9 mouse cellular contexts compared by ENCODE assay signal in genomic region chr2:167959384-167959911, GRCm38 (mm10). TPM values are rescaled to one million over a fixed set of nuclear protein-coding genes. Genes with fewer than 3 reads are reported as not detected.
DNase-seq lines count a peak whose midpoint lies in the region; ATAC-seq and TF ChIP-seq lines count a peak whose summit lies in the region.
"Had no signal": no experiment of that assay in that cellular context is flagged by ENCODE, and none has a peak within 500 bp of the region (broad histone marks: within the 10 kb centered on the region; RNA-seq: fewer than 3 reads in every experiment).

No protein-coding gene starts in this region.

- H3K27ac ChIP-seq in kidney, adult 2 months (ENCODE audit: insufficient read depth, low read depth, low read length) = peak overlapping the region; percentile 63
- no peak overlapping the region for H3K27ac ChIP-seq in kidney, embryonic 14.5 days (ENCODE audit: low read depth, low read length)
- H3K27ac ChIP-seq in bone marrow, adult 2 months (ENCODE audit: control insufficient read depth, insufficient read depth, low read depth, low read length, poor library complexity) = peak overlapping the region; percentile 85
- H3K27ac ChIP-seq in olfactory bulb, adult 2 months (ENCODE audit: insufficient read depth, low read depth, low read length) = peak overlapping the region; percentile 10
- no peak overlapping the region for H3K27ac ChIP-seq in cerebellum, adult 2 months (ENCODE audit: insufficient read depth, low read length)

- no peaks in the 10 kb centered on the region for H3K27me3 ChIP-seq in kidney, adult 2 months (replicated peaks; ENCODE audit: control insufficient read depth, insufficient read depth, low read length)
- H3K27me3 ChIP-seq in kidney, embryonic 14.5 days (ENCODE audit: control insufficient read depth, insufficient read depth, low read length) = no peaks in the 10 kb centered on the region
- H3K27me3 ChIP-seq in cerebellum, adult 2 months (ENCODE audit: control insufficient read depth, insufficient read depth, low read length) = no peaks in the 10 kb centered on the region

- H3K4me2 ChIP-seq in kidney, embryonic 14.5 days (replicated peaks; ENCODE audit: low read depth, low read length) = no peak overlapping the region

- H3K4me3 ChIP-seq in kidney, adult 2 months (ENCODE audit: insufficient read depth, low read depth, low read length) = no peak overlapping the region
- H3K4me3 ChIP-seq in kidney, embryonic 14.5 days (ENCODE audit: low read length) = no peak overlapping the region
- no peak overlapping the region for H3K4me3 ChIP-seq in bone marrow, adult 2 months (replicated peaks; ENCODE audit: control insufficient read depth, low read depth, low read length)
- no peak overlapping the region for H3K4me3 ChIP-seq in olfactory bulb, adult 2 months (ENCODE audit: insufficient read depth, low read depth, low read length)
- H3K4me3 ChIP-seq in cerebellum, adult 2 months (replicated peaks; ENCODE audit: insufficient read depth, low read depth, low read length) = no peak overlapping the region
- H3K4me3 ChIP-seq: erythroblast, embryonic 14.5 days had no signal

- DNase-seq in kidney, adult 2 months = peak; percentile 69
- DNase-seq in kidney, adult 8-10 months = peak; percentile 54 to 55
- DNase-seq in cerebellum, adult 2 months = no peak
- DNase-seq in gastrocnemius, postnatal 10 days = no peak
- no peak for DNase-seq in right cerebral cortex, postnatal 10 days (ENCODE audit: low spot score in 2 of 2)

- WGBS in kidney, adult 2 months = 36% methylated on average over 4 of the region's 4 CpGs
- 64% methylated on average over 4 of the region's 4 CpGs for WGBS in kidney, embryonic 14.5 days
- WGBS in bone marrow, adult 2 months = 34% methylated on average over 4 of the region's 4 CpGs
- 54% methylated on average over 4 of the region's 4 CpGs for WGBS in olfactory bulb, adult 2 months
- WGBS in cerebellum, adult 2 months = 79% methylated on average over 4 of the region's 4 CpGs

- H3K36me3 ChIP-seq in kidney, adult 2 months (ENCODE audit: control insufficient read depth, insufficient read depth, low read length) = no peaks in the 10 kb centered on the region
- peaks cover 11% of the 10 kb centered on the region; the same call in 1 of the 2 replicates for H3K36me3 ChIP-seq in kidney, embryonic 14.5 days (ENCODE audit: control insufficient read depth, insufficient read depth, low read length)

- TF ChIP-seq POLR2A in kidney, adult 2 months (IDR thresholded peaks at IDR 0.05; ENCODE audit: low read depth, low read length) = no peak
- no peak for TF ChIP-seq POLR2A in bone marrow, adult 2 months (IDR thresholded peaks at IDR 0.05; ENCODE audit: borderline replicate concordance, control insufficient read depth, low read depth, low read length)
- no peak for TF ChIP-seq POLR2A in olfactory bulb, adult 2 months (IDR thresholded peaks at IDR 0.05; ENCODE audit: insufficient read depth, low read depth, low read length)
- no peak for TF ChIP-seq POLR2A in cerebellum, adult 2 months (IDR thresholded peaks at IDR 0.05; ENCODE audit: borderline replicate concordance, insufficient read depth, low read length)

- peaks cover 31% of the 10 kb centered on the region for H3K4me1 ChIP-seq in kidney, adult 2 months (ENCODE audit: control insufficient read depth, insufficient read depth, low read length)
- peaks cover 14% of the 10 kb centered on the region for H3K4me1 ChIP-seq in kidney, embryonic 14.5 days (ENCODE audit: control insufficient read depth, insufficient read depth, low read length)
- peaks cover 13% of the 10 kb centered on the region for H3K4me1 ChIP-seq in bone marrow, adult 2 months (ENCODE audit: control insufficient read depth, insufficient read depth, low read length)
- H3K4me1 ChIP-seq in olfactory bulb, adult 2 months (ENCODE audit: control insufficient read depth, insufficient read depth, low read length) = peaks cover 53% of the 10 kb centered on the region
- peaks cover 32% of the 10 kb centered on the region for H3K4me1 ChIP-seq in cerebellum, adult 2 months (ENCODE audit: control insufficient read depth, insufficient read depth, low read length)

- no peak overlapping the region for H3K9ac ChIP-seq in kidney, embryonic 14.5 days (ENCODE audit: low read depth, low read length)

- ATAC-seq in kidney, embryonic 14.5 days (ENCODE audit: low FRiP score, low TSS enrichment) = no peak

- no peak for TF ChIP-seq CTCF in kidney, adult 2 months (conservative IDR thresholded peaks at IDR 0.05; ENCODE audit: insufficient read depth, insufficient read length, low read depth, low read length)
- no peak for TF ChIP-seq CTCF in bone marrow, adult 2 months (IDR thresholded peaks at IDR 0.05; ENCODE audit: control insufficient read depth, insufficient read depth, low read length)
- TF ChIP-seq CTCF in olfactory bulb, adult 2 months (IDR thresholded peaks at IDR 0.05; ENCODE audit: insufficient read depth, low read depth, low read length) = no peak
- TF ChIP-seq CTCF in cerebellum, adult 2 months (IDR thresholded peaks at IDR 0.05; ENCODE audit: borderline replicate concordance, insufficient read depth, low read depth, low read length) = no peak

- no peaks in the 10 kb centered on the region for H3K9me3 ChIP-seq in kidney, embryonic 14.5 days (ENCODE audit: control insufficient read depth, low read length)

RNA-seq across cellular contexts. Expression of gene Ptpn1, which starts 27.6 kb away (rescaled TPM):
- 29.9 and 31.0 TPM in 2 replicates for polyA plus RNA-seq in kidney, adult 2 months (2012; rRNA removed)
- polyA plus RNA-seq in kidney, embryonic 14.5 days (2014; fragmentation: Nextera tagmentation; extraction: Ambion mirVana) = 42.6 and 53.4 TPM in 2 replicates
- 13.7 and 34.3 TPM in 2 replicates for polyA plus RNA-seq in bone marrow, adult 2 months (2011; ENCODE audit: insufficient read depth, insufficient read length, low replicate concordance, missing spikeins)
- not detected in 2 replicates for polyA plus RNA-seq in olfactory bulb, adult 2 months (2012; ENCODE audit: insufficient read depth, insufficient read length, low replicate concordance, missing spikeins)
- 24.5 and 25.0 TPM in 2 replicates for polyA plus RNA-seq in cerebellum, adult 2 months (2012; rRNA removed)
- 10 to 100 TPM; 16.4 to 22.7 TPM for total RNA-seq in gastrocnemius, postnatal 10 days (2021)

RNA-seq across cellular contexts. Expression of gene Ripor3, which starts 51.0 kb away (rescaled TPM):
- polyA plus RNA-seq in kidney, adult 2 months (2012; rRNA removed) = 12.3 and 13.0 TPM in 2 replicates
- 0.53 and 1.0 TPM in 2 replicates for polyA plus RNA-seq in kidney, embryonic 14.5 days (2014; fragmentation: Nextera tagmentation; extraction: Ambion mirVana)
- polyA plus RNA-seq in bone marrow, adult 2 months (2011; ENCODE audit: insufficient read depth, insufficient read length, low replicate concordance, missing spikeins) = 24.0 and 49.2 TPM in 2 replicates
- not detected in 2 replicates for polyA plus RNA-seq in olfactory bulb, adult 2 months (2012; ENCODE audit: insufficient read depth, insufficient read length, low replicate concordance, missing spikeins)
- 0.44 and 0.84 TPM in 2 replicates for polyA plus RNA-seq in cerebellum, adult 2 months (2012; rRNA removed)
- total RNA-seq in gastrocnemius, postnatal 10 days (2021) = 1 to 10 TPM; 3.5 to 5.8 TPM

Comparison
In these comparisons a context has a peak if more than half of its experiments do, and no peak if none do; other contexts are left out.
1. H3K27ac ChIP-seq: peak in kidney, adult 2 months (single experiment), bone marrow, adult 2 months (single experiment) and olfactory bulb, adult 2 months (single experiment); none in kidney, embryonic 14.5 days (single experiment) and cerebellum, adult 2 months (single experiment).
2. DNase-seq: peak in kidney, adult 2 months (single experiment) and kidney, adult 8-10 months (2 of 2); none in cerebellum, adult 2 months (0 of 2), gastrocnemius, postnatal 10 days (single experiment) and right cerebral cortex, postnatal 10 days (0 of 2).